Mouse (Mus musculus): ENCODE measurements around the gene Bmp6.

GRCm38 (mm10) chr13:38533461-38533860 lies 188.6 kb downstream of the Bmp6 start:
- no peak for TF ChIP-seq CTCF (IDR thresholded peaks at IDR 0.05; ENCODE audit: control insufficient read depth, insufficient read depth, low read length)
- TF ChIP-seq POLR2A (IDR thresholded peaks at IDR 0.05; ENCODE audit: borderline replicate concordance, control insufficient read depth, low read depth, low read length), result no peak
